Mouse (Mus musculus) kidney, adult 9 months (tissue): ENCODE results near the gene Nat10.

Experiments
- DNase-seq: peaks from one replicate; pipeline ENCODE4 v3.0.0; 2022

Nat10 gene

DNA sequence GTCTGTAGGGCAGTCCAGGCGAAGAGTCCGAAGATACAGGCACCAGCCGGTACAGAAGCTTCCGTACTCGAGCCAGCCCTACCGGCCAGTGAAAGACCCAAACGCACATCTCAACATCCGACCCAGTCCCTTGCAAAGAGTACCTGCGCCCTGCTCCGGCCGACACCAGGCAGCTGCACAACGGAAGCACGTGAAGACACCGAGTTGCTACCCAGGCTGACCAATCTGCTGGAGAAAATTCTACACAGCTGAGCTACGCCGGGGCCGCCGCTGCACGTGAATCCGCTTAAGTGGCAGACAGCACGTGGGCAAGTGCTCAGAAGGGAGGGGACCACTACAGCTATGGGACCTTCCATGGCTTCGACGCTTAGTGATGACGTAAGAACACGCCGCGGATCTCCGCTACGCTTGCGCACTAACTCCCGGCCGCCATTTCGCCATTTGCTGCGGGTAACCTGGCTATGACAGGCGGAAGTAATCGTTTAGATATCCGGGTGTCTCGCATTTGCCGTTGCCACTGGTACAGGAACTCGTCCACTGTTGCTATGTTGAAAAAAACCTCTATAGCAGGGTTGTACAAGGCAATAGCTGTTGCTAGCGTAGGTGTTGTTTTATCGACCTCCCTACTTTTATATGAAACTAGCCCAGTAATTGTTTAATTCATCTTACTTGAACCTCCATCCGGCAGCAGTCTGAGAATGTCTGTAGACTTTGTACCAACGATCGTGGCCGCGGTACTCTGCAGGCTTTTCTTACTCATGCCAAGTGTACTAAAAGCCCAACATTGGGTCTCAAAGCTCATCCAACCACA is at the start of gene Nat10:
Gene Nat10 (minus strand): TSS at position 365 of the 811 bp plus-strand sequence.
- DNase-seq = peak; percentile 99

- peak; percentile 76 for DNase-seq
Measured at GRCm38 (mm10) chr2:103810412-103810811, 49.3 kb upstream of the Nat10 start.

- DNase-seq = peak; percentile 71
Measured at GRCm38 (mm10) chr2:103808466-103808865, 47.4 kb upstream of the Nat10 start.

DNA sequence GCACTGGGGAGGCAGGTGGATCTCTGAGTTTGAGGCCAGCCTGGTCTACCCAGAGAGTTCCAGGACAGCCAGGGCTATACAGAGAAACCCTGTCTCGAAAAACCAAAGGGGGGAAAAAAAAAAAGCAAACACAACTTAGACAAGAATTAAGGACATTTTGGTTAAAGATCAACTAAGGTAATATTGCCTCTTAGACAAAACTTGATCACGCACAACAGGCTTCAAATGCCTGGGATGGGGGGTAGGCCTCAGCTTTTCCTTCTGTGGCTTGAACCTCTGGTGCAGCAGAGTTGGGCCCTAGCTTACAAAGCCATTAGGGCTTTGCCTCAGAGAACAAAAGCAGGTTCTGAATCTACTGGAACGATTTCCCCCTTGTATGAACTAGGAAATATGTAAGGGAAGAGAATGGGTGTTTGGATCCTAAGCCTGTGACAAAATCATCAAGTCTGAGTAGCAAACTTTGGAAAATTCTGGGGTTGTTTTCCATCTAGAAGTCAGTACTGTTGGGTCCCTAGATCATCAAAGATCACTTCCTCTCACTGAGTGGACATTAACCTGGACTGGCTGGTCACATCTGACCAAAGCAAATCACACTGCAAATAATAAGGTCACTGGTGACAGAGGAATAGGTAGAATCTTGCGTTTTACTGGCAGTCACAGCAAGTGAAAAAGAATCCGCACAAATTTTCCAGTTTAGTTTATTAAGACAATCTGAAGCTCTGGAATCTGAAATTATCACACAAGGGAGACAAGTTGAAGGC is 42.9 kb upstream of the Nat10 start:
- peak; percentile 51 for DNase-seq

DNA sequence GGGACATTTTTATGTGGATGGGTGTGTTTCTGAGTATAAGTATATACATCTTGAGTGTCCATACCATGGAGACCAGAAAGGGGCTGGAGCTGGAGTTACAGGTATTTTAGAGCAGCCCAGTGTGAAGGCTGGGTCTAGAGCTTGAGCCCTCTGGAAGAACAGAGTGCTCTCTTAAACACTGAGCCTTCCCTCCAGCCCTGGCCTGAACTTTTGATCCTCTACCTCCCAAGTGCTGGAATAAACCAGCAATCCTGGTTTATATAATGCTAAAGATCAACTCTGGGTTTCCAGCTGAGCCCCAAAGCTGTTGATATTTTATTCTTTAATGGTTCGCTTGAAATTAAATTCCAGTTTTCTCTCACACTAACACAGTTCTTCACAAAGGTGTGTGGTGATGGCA is 41.4 kb upstream of the Nat10 start:
- peak; percentile 61 for DNase-seq

DNA sequence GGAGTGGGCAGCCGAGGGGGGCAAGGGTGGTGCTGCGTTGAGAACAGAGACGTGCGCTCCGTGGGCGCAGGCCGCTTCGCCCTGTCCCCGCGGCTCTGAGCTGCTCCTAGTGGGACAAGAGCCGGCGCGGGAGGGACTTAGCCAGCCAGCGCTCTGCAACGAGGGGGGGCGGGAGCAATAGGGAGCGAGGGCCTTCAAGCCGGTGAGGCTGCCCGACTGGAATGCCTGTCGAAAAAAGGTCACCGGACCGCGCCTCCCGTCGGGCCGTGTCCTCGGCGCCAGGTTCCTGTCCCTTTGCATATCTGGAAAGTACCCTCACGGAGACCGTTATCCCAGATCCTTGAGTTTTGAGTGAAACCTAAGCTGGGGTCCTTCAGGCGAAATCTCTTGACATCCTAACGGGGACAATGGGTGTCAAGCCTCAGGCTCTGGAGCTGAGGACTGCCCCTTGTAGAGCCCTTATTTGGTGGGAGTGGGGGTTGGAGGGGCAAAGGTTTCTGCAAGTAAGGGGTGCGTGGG is 36.5 kb upstream of the Nat10 start, which contains the start of gene Caprin1:
Gene Caprin1 (minus strand): TSS at position 159 of the 519 bp plus-strand sequence.
- DNase-seq = peak; percentile 97

GRCm38 (mm10) chr2:103796861-103797466 is 35.9 kb upstream of the Nat10 start:
- peak; percentile 91 for DNase-seq

DNA sequence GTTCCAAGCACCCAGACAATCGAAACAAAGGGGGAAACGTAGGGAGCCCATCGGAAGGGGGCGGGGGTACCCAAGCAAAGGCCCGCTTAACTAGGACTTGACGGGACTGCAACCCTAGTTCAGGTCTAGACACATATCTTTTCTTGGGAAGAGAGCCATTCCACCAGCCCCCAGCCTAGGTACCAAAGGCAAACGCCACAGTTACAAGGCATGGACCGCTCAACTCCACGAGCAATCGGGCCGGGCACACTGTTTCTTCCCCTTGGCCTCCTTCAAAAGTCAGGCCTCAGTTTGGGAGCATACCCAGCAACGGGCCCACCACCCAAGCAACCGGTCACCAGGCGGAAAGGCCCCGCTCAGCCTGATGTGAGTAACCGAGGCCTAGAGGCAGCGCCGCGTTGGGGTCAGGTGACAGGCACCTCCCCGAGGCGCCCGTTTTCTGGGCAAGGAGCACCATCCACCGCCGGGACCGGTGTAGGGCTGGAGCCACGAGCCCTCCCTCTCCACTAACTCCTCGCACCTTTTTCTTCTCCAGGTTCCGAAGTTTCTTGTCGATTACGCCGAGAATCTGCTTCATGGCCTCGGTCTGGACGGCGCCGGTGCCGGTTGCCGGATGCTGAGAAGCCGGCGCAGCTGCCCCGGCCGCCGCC is 35.3 kb upstream of the Nat10 start:
- peak; percentile 70 for DNase-seq

- DNase-seq = peak; percentile 80
Measured at GRCm38 (mm10) chr2:103795843-103796210, 34.8 kb upstream of the Nat10 start.

DNA sequence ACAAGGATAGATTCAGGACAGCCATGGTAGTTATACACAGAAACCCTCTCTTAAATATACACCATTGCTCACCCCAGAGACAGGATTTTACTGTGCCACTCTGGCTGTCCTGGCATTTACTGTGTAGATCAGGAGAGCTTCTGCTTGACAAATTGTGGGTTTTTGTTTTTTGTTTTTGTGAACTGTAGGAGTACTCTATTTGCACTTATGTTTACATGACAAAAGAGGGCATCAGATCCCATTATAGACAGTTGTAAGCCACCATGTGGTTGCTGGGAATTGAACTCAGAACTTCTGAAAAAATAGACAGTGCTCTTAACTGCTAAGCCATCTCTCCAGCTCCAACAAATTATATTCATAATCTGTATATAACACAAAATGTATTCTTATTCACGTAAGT is 30.9 kb upstream of the Nat10 start:
- DNase-seq = no peak

DNA sequence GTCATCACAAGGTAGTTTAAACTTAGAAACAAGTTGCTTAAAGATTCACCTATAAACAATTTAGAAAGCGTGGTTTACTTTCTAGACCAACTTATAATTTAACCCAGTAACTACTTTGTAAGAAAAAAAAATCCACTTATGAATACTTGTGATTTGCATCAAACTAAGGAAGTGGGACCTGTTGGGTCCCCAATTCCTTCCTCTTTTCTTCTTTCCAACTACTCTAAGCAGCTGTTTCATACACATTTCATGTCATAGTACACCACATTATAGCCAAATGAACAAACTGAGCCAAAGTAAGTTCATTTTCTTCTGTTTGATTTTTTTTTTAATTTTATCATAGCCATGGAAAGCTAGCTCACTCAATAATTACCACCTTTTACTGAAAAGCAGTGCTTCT is 24.7 kb upstream of the Nat10 start:
- no peak for DNase-seq

DNA sequence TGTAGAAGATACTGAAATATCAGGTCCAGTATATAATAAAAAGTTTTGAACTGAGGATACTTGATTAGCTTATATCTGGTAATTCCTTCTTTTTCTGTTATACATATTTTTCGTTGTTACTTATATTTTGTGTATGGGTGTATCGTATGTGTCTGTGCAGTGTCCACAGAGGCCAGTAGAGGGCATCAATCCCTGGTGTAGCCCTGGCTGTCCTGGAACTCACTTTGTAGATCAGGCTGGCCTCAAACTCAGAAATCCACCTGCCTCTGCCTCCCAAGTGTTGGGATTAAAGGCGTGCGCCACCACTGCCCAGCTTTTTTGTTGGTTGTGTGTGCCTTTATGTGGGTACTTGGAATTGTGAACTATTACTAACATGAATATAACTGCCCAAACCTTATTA is 23.6 kb upstream of the Nat10 start:
- DNase-seq = no peak

- no peak for DNase-seq
Measured at GRCm38 (mm10) chr2:103762492-103762891, 1.4 kb upstream of the Nat10 start.

DNA sequence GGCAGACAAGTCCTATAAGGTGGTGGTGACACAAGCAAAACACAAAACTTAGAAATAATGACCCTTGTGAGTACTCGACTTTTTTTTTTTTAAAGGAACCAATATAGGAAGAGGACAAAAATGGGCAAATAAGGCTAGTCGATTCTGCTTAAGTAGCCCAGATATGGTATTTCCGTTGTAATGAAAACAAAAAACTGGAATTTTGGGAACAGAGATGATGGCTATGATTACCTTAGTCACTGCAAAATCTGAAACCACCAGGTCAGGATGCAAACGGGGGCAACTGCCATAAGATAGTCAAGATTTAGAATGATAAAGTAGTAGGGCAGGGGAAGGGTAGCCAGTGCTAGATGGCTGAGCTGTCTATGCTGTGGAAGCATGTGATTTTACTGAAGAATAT is 923 bp upstream of the Nat10 start:
- DNase-seq = no peak

- no peak for DNase-seq
Measured at GRCm38 (mm10) chr2:103760421-103760820, 649 bp downstream of the Nat10 start.

DNA sequence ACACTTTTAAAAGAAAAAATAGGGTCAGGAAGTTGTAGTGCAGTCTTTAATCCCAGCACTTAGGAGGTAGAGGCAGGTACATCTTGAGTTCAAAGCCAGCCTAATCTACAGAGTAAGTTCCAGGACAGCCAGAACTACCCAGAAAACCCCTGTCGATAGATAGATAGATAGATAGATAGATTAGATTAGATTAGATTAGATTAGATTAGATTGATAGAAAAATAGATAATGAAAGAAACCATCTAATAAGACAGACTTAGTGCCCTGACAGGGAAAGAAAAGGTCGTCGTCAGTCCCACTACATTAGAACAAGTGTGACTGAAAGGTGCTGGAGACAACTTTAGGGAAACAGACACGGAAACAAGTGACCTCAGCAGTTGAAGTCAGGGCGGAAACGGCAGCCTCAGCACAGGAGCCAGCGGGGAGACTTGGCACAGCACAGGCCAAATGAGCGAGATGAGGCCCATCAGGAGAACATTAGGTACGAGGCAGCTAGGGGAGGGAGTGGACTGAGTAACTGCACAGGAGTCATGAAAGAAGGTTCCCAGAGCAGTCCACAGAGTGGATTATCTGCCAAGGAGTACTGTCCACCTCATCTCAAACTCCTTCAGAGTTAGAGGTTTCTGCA is 5.5 kb downstream of the Nat10 start:
- DNase-seq = no peak

- no peak for DNase-seq
Measured at GRCm38 (mm10) chr2:103754614-103755013, 6.5 kb downstream of the Nat10 start.

DNA sequence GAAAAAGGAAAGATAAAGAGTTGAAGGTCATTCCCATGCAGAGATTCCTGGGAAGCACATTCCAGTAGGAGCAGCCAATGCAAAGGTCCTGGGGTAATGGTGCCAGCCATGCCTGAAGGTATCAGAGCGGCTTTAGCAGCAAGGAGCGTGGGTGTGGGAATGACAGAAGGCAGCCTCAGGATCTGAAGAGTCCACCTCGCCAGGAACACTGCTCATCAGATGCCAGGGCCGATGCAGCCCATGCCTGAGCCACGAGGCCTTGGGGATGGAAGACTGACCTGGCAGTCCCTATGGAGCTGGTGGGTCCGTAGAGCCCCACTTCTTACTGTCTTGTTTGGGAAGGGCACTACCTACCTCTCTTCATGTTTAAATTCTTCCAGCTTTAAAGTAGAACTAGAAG is 9.3 kb downstream of the Nat10 start:
- DNase-seq = no peak

GRCm38 (mm10) chr2:103749091-103749490 is 12.0 kb downstream of the Nat10 start:
- DNase-seq = no peak

DNA sequence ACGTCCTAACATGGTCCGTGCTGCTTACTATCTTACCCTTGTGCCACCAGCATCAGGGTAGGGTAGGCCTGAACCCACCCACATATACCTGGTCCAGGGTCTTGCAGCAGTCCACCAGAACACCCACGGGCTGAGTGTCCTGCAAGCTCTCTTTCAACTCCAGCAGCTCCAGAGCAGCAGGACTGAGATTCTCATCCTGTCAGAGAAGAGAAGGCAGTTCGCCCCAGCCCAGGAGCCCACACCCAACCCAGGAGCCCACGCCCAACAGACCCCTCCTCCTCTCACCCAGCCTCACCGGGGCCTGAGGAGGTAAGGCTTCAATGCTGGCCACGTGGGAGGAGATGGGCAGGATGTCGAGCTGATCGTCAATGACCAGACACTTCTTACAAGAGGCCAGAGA is 13.2 kb downstream of the Nat10 start:
- DNase-seq = no peak

DNA sequence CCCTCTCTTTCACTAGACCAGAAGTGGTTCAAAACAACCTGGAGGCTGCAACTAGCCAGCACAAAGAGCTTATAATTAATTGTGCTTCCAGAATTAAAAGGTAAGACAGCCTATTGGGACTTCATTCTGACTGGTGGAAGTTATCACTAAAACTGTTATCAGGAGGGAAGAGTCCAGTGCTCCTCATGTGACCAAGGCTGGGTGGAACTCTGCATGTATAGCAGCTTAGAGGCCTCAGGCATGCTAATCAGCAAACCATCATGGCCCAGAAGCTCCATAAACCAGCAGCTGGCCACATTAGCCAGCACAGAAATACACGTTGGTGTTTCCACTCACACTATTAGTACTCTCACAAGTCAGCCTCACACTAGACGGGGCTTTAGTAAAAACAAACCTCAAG is 14.3 kb downstream of the Nat10 start:
- DNase-seq = no peak

- no peak for DNase-seq
Measured at GRCm38 (mm10) chr2:103746096-103746495, 15.0 kb downstream of the Nat10 start.

GRCm38 (mm10) chr2:103745481-103745880 is 15.6 kb downstream of the Nat10 start:
- DNase-seq = no peak
